Mouse (Mus musculus) ovary, adult 10 weeks (tissue): ENCODE measurements around the gene Fyco1. TPM values are rescaled to one million over a fixed set of nuclear protein-coding genes. Genes with fewer than 3 reads are reported as not detected.

Source experiments
- polyA plus RNA-seq: library from polyadenylated mRNA; stranded (reverse); fragments of 350-450 nt; fragmentation: Illumina TruSeq; extraction: RNeasy Lipid Tissue Mini Kit (QIAGEN cat#74804); gene quantifications from one replicate; pipeline ENCODE4 v1.2.3, GENCODE M21; 2014

The Fyco1 gene
- polyA plus RNA-seq: 21.8 TPM

DNA sequence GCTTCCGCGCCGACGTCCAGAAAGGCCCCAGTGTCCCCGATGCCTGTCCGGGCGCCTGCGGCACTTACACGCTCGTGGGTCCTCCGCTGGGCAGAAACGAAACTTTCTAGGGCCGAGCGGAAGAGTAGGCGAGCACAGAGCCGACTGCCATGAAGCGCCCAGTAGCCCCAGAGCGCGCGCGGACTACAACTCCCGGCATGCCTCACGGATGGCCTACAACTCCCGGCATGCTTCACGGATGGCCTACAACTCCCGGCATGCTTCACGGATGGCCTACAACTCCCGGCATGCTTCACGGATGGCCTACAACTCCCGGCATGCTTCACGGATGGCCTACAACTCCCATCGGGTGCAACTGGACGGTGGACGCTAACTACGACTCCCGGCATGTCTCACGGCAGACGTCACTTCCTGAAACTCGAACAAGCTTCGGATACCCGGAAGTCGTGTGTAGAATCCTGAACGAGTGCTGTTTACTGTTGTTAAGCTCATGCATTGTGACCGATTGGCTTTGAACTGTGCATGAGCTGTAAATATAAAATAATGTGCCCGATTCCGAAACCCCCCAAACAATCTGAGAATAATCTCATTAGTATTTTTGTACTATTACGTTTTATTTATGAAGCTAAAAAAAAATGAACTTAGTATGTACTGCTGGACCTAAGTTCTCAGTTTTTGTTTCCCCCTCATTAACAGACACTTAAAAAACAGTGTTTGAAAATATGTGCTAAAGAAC lies at the start of gene Fyco1:
Gene Fyco1, minus strand, starts transcription at position 187 of the 736 bp plus-strand sequence.

DNA sequence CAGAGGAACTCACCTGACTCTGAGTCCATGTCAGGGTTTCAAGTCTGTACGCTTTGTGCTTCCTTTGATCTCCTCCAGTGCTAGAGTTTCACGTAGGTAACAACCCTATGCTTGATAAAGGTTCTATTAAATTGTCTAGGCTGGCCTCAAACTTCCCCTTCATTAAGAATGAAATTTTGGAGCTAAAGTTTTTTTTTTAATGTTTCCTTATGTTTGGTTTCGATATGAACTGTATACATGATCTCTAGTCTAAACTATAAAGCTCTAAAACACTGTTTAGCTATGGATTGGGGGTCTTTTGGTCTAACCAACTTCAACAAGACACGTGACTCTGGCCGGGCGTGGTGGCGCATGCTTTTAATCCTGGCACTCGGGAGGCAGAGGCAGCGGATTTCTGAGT lies 10.2 kb upstream of the Fyco1 start, which contains the start of gene Xcr1:
Gene Xcr1, minus strand, starts transcription at position 101 of the 400 bp plus-strand sequence.

DNA sequence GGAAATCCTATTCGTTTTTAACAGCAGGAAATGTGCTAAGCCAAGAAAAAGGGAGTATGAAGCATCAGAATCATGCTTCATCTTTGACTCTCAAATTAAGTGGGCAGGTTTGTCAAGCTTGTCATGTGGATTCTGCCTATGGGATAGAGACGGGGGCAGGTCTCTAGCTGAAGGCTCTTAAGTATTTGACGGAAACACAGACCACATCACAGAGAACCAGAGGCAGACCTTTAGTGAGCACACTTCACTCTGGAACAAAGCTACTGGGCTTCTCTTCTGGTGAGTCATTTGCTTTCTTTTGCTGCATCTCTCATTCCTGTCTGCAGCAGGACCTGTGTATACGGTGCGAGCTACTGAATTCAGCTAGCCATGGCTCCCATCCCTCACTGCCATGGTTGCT lies 45.4 kb downstream of the Fyco1 start, which contains the start of gene Cxcr6:
Gene Cxcr6, plus strand, starts transcription at position 209 of the 400 bp plus-strand sequence.

Other genes starting within 250 kb of the Fyco1 start
- gene Slc6a20b, start 219.3 kb downstream of the Fyco1 start, polyA plus RNA-seq: 0.26 TPM
- gene Ccr9, start 173.5 kb downstream of the Fyco1 start, polyA plus RNA-seq: 0.54 TPM
- gene Slc6a20a, start 173.0 kb downstream of the Fyco1 start, polyA plus RNA-seq: 1.1 TPM
- gene Lztfl1, start 134.2 kb downstream of the Fyco1 start, polyA plus RNA-seq: 205 TPM
- 4.3 TPM for gene Cxcr6, start 45.4 kb downstream of the Fyco1 start, polyA plus RNA-seq
- gene Xcr1, start 10.1 kb upstream of the Fyco1 start, polyA plus RNA-seq: 0.80 TPM
- gene Ccr1, start 116.8 kb upstream of the Fyco1 start, polyA plus RNA-seq: 3.1 TPM
- gene Ccr1l1, start 126.5 kb upstream of the Fyco1 start, polyA plus RNA-seq: not detected
- gene Ccr3, start 170.1 kb upstream of the Fyco1 start, polyA plus RNA-seq: 0.43 TPM